Mouse (Mus musculus) left cerebral cortex, postnatal 10 days (tissue): Measurements from ENCODE around the gene Vmn1r124. TPM values are rescaled to one million over a fixed set of nuclear protein-coding genes. Genes with fewer than 3 reads are reported as not detected.
"Not testable (repeated sequence)": the region's sequence is repeated elsewhere in the genome, so short reads cannot be mapped to it uniquely, and the experiment has no call there.

Experiments used
- DNase-seq, 2 experiments: peaks; one replicate each; pipeline ENCODE4 v3.0.0; 2021 to 2022; ENCODE audit warnings: low spot score in 2 of 2, mixed read lengths in 1 of 2; ENCODE audit errors: extremely low spot score in 1 of 2
- intact Hi-C: fragments of 180-260 bp; cut with DNase I; formaldehyde crosslinking; loops from one replicate; pipeline ENCODE4 v1.15.1; 2025
- total RNA-seq, 2 experiments: library from RNA; stranded (reverse); gene quantifications; 2 replicates each; pipeline ENCODE4 v1.2.3; 2021

Gene Vmn1r124
- total RNA-seq, result not detected

- intact Hi-C loops, result not testable (repeated sequence)
Measured at GRCm38 (mm10) chr7:21260517-21260916, at the start of gene Vmn1r124. Gene Vmn1r124, minus strand, starts transcription at chr7:21260617.

GRCm38 (mm10) chr7:21301367-21301766 is 41.0 kb upstream of the Vmn1r124 start, which contains the start of gene Vmn1r126:
Gene Vmn1r126, minus strand, starts transcription at chr7:21301467.
- DNase-seq, intact Hi-C loops: not testable (repeated sequence)

More at GRCm38 (mm10) chr7:21260517-21260916, at the start of gene Vmn1r124:
- DNase-seq, result not testable (repeated sequence)

DNA sequence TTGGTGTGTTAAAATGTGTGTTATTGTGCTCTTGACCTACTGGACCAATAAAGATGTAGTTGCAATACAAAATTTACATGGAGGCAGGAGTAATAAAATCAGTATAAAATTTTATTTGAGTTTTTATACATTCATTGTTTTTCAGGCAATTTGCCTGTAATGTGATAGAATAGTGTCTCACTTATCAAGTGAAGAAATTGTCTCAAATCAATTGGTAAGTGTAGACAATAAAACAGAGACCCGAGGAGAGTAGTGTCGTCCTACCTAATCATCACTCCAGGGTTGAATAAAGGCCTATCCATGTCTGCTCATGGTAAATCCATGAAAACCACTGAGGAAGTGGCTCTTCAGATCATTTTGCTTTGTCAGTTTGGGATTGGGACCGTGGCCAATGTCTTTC is 11.5 kb upstream of the Vmn1r124 start, which contains the start of gene Vmn1r125:
Vmn1r125 (plus strand) TSS at position 301 of the 400 bp plus-strand sequence.
- DNase-seq, intact Hi-C loops: not testable (repeated sequence)

Other genes with a start within 250 kb of the Vmn1r124 start
- gene Vmn1r119, start 248.2 kb downstream of the Vmn1r124 start, total RNA-seq, result not detected
- not detected for gene Vmn1r120, start 206.8 kb downstream of the Vmn1r124 start, total RNA-seq
- gene Vmn1r121, start 162.1 kb downstream of the Vmn1r124 start, total RNA-seq, result not detected
- gene Vmn1r122, start 126.5 kb downstream of the Vmn1r124 start, total RNA-seq, result not detected
- not detected for gene Vmn1r123, start 98.4 kb downstream of the Vmn1r124 start, total RNA-seq
- gene Gm5157, start 70.2 kb downstream of the Vmn1r124 start, total RNA-seq, result not detected
- not detected for gene Vmn1r125, start 11.6 kb upstream of the Vmn1r124 start, total RNA-seq
- gene Vmn1r126, start 40.9 kb upstream of the Vmn1r124 start, total RNA-seq, result not detected
- gene Vmn1r127, start 59.2 kb upstream of the Vmn1r124 start, total RNA-seq, result not detected
- not detected for gene Vmn1r128, start 88.8 kb upstream of the Vmn1r124 start, total RNA-seq
- not detected for gene Vmn1r129, start 100.7 kb upstream of the Vmn1r124 start, total RNA-seq
- gene Gm6882, start 172.1 kb upstream of the Vmn1r124 start, total RNA-seq, result not detected